ENCODE assay signal across 28 mouse cellular contexts in the genomic region with DNA sequence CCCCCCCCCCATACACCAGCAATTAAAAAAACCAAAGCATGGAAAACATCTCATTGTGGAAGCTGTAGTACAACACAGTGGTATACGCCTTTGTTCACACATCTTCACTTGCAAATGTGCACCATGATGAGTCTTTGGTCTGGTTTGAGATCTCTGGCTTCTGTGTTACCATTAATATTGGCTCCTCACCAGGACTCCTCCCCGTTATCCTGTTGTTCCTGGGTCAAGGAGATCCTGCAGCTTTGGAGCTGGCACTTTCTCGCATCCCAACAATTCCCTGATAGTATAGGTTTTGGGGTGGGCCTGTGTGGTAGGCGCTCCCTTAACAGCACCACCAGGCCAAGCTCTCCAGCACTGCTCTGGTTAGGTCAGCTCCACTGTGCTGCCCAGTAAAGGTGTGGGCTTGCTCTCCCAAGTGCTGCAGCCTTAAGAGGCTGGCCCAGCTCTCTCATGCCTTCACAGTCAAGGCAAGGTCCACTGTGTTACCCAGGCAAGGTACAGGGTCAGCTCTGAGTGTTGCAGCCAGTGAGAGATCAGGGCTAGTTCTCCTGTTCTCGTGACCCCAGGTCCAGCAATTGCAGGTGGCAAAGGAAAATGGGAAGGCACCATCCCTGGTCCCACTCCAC. TPM values are rescaled to one million over a fixed set of nuclear protein-coding genes. Genes with fewer than 3 reads are reported as not detected.
DNase-seq lines count a peak whose midpoint lies in the region; ATAC-seq and TF ChIP-seq lines count a peak whose summit lies in the region.
"Had no signal": no experiment of that assay in that cellular context is flagged by ENCODE, and none has a peak within 500 bp of the region (broad histone marks: within the 10 kb centered on the region; RNA-seq: fewer than 3 reads in every experiment).

No protein-coding gene starts in this region.

- H3K36me3 ChIP-seq in kidney, adult 2 months (ENCODE audit: control insufficient read depth, insufficient read depth, low read length): peaks cover 4% of the 10 kb centered on the region
- peaks cover 28% of the 10 kb centered on the region for H3K36me3 ChIP-seq in kidney, embryonic 15.5 days
- peaks cover 32% of the 10 kb centered on the region for H3K36me3 ChIP-seq in limb, embryonic 10.5 days

- WGBS in kidney, adult 2 months: 73% methylated on average over 5 of the region's 5 CpGs
- WGBS in kidney, embryonic 15.5 days: 94% methylated on average over 5 of the region's 5 CpGs
- WGBS in limb, embryonic 10.5 days: 88% methylated on average over 5 of the region's 5 CpGs

- H3K4me2 ChIP-seq in kidney, embryonic 15.5 days: no peak overlapping the region
- H3K4me2 ChIP-seq: heart, embryonic 13.5 days; lung, embryonic 15.5 days had no signal

- H3K4me1 ChIP-seq in kidney, adult 2 months (ENCODE audit: control insufficient read depth, insufficient read depth, low read length): peaks cover 9% of the 10 kb centered on the region; the same call in 1 of the 2 replicates
- H3K4me1 ChIP-seq in kidney, embryonic 15.5 days: peaks cover 12% of the 10 kb centered on the region
- H3K4me1 ChIP-seq in limb, embryonic 10.5 days: peaks cover 13% of the 10 kb centered on the region

- no peaks in the 10 kb centered on the region for H3K27me3 ChIP-seq in kidney, adult 2 months (replicated peaks; ENCODE audit: control insufficient read depth, insufficient read depth, low read length)
- H3K27me3 ChIP-seq in kidney, embryonic 15.5 days: peaks cover 15% of the 10 kb centered on the region
- H3K27me3 ChIP-seq in limb, embryonic 10.5 days (ENCODE audit: low read depth, poor library complexity, severe bottlenecking): peaks cover 20% of the 10 kb centered on the region

- no peaks in the 10 kb centered on the region for H3K9me3 ChIP-seq in kidney, embryonic 15.5 days (replicated peaks)
- H3K9me3 ChIP-seq in limb, embryonic 10.5 days (replicated peaks): no peaks in the 10 kb centered on the region
- H3K9me3 ChIP-seq: heart, embryonic 13.5 days; lung, embryonic 15.5 days had no signal

- no peak for ATAC-seq in kidney, embryonic 15.5 days (replicated peaks; ENCODE audit: low FRiP score)
- ATAC-seq: forebrain, postnatal 0 days; midbrain, embryonic 16.5 days had no signal

- no peak overlapping the region for H3K9ac ChIP-seq in kidney, embryonic 15.5 days
- H3K9ac ChIP-seq: forebrain, postnatal 0 days; heart, embryonic 13.5 days; liver, embryonic 14.5 days; lung, embryonic 15.5 days had no signal

- TF ChIP-seq POLR2A in kidney, adult 2 months (IDR thresholded peaks at IDR 0.05; ENCODE audit: low read depth, low read length): no peak

- no peak for TF ChIP-seq CTCF in kidney, adult 2 months (conservative IDR thresholded peaks at IDR 0.05; ENCODE audit: insufficient read depth, insufficient read length, low read depth, low read length)

- peak; percentile 18 for DNase-seq in adrenal gland, adult 2 months
- no peak for DNase-seq in adrenal gland, postnatal 25 days
- peak; percentile 83 for DNase-seq in kidney, adult 2 months
- DNase-seq in kidney, adult 9 months: peak; percentile 84
- DNase-seq in limb, embryonic 10.5 days (ENCODE audit: low spot score): peak; percentile 24
- DNase-seq in retina, embryonic 14.5 days (ENCODE audit: low spot score): no peak
- DNase-seq in ovary, postnatal 14 days (ENCODE audit: low spot score): no peak
- DNase-seq: cerebellum, adult 11-12 months; cerebellum, postnatal 10 days; forebrain, postnatal 0 days; gastrocnemius, postnatal 25 days; heart, adult 18-20 months; heart, postnatal 14 days; left cerebral cortex, postnatal 4 days; lung, postnatal 4 days had no signal

- no peak overlapping the region for H3K4me3 ChIP-seq in kidney, adult 2 months (ENCODE audit: insufficient read depth, low read depth, low read length)
- H3K4me3 ChIP-seq in kidney, embryonic 15.5 days (replicated peaks): no peak overlapping the region
- no peak overlapping the region for H3K4me3 ChIP-seq in limb, embryonic 10.5 days
- H3K4me3 ChIP-seq: heart, embryonic 13.5 days; lung, embryonic 15.5 days; myocyte had no signal

- peak overlapping the region; percentile 24; the same call in 1 of the 2 replicates for H3K27ac ChIP-seq in kidney, adult 2 months (ENCODE audit: insufficient read depth, low read depth, low read length)
- no peak overlapping the region for H3K27ac ChIP-seq in kidney, embryonic 15.5 days
- H3K27ac ChIP-seq in limb, embryonic 10.5 days: no peak overlapping the region
- H3K27ac ChIP-seq: heart, embryonic 13.5 days; liver, embryonic 14.5 days; lung, embryonic 15.5 days had no signal

RNA-seq across cellular contexts. Expression of gene Gm9195, which starts 44.9 kb away (rescaled TPM):
- not detected for total RNA-seq in adrenal gland, adult 2 months (2021)
- not detected in 2 replicates for polyA plus RNA-seq in adrenal gland, adult 2 months (2012; rRNA removed)
- not detected in 2 replicates for total RNA-seq in adrenal gland, postnatal 25 days (2021)
- under 0.01 TPM in 1 of 2 replicates, not detected in the other for polyA plus RNA-seq in kidney, adult 2 months (2012; rRNA removed)
- not detected in 2 replicates for polyA plus RNA-seq in kidney, embryonic 15.5 days (2015; fragmentation: Nextera tagmentation; extraction: Ambion mirVana)
- polyA plus RNA-seq in limb, embryonic 10.5 days (2016; fragmentation: Nextera tagmentation; extraction: Ambion mirVana): not detected in 2 replicates
- total RNA-seq: forebrain, postnatal 0 days; gastrocnemius, postnatal 25 days; heart, adult 18-20 months; heart, postnatal 14 days; layer of hippocampus, postnatal 10 days; left cerebral cortex, adult 8-10 months; left cerebral cortex, postnatal 4 days; megakaryocyte-erythroid progenitor cell, adult 5-6 weeks had no signal
- polyA plus RNA-seq: embryonic facial prominence, embryonic 11.5 days; forebrain, embryonic 11.5 days; forebrain, postnatal 0 days; heart, embryonic 13.5 days; hindbrain, embryonic 11.5 days; liver, embryonic 14.5 days; lung, embryonic 15.5 days; midbrain, embryonic 16.5 days; myocyte; neural tube, embryonic 14.5 days had no signal

Comparison
In these comparisons a context has a peak if more than half of its experiments do, and no peak if none do; other contexts are left out.
1. DNase-seq: peak in adrenal gland, adult 2 months (single experiment), kidney, adult 2 months (single experiment), kidney, adult 9 months (single experiment) and limb, embryonic 10.5 days (single experiment); none in adrenal gland, postnatal 25 days (single experiment), retina, embryonic 14.5 days (single experiment) and ovary, postnatal 14 days (single experiment).